Mouse (Mus musculus): ENCODE measurements at regions not wholly inside any gene's neighbourhood (a gene's known extent, or its start where the extent isn't known, plus 50 kb on each side); places are given as distances from the start of the nearest gene placed in this dataset.
"Not testable (repeated sequence)": the region's sequence is repeated elsewhere in the genome, so short reads cannot be mapped to it uniquely, and the experiment has no call there.

DNA sequence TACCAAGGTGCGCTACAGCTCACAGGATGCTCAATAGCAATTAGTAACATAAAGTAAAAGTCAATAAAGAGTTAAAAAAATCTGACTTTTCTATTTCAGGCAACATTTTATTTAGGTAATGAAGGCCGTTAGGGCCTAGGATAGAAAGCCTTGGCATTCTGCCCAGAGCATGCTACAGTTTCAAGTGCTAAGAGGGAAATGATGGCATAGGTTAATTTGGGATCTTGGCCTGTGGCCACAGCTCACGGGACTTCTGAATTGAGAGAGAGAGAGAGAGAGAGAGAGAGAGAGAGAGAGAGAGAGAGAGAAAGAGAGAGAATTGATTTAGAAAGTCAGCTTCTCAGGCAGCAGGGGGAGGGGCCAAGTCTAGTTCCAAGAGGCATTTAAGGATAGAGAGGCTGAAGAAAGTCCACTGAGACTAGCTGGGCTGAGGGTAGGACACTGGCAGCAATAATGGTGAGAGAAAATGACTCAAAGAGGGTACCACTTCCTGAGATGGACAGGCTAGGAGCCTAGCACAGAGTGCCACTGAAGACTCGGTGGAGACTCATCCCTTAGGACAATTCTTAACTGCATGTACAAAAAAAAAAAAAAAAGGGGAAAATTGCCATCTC, 52.6 kb upstream of the Klf14 start:
- peak in 1 of 2 experiments; percentile 24 for DNase-seq (ENCODE audit: low spot score in 2 of 2)

DNA sequence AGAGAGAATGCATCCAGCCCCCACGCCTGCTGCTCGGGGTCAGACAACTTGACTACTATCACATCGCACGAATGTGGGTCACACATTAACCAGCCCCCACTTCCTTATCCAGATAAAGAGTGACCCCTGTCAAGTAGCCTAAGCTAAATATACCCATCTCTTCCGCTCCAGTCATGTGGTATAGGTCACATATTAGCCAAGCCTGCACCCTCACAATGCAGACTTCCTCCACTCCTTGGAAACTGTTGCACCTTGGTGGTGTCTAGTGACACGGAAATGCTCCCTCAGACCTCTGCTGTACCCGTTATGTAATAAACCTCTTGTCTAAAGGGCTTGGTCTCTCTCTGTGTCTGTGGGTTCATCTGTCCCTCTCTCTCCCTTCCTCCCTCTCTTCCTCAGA, 57.7 kb upstream of the Klf14 start:
- DNase-seq (ENCODE audit: low spot score in 2 of 2) = no peak

DNA sequence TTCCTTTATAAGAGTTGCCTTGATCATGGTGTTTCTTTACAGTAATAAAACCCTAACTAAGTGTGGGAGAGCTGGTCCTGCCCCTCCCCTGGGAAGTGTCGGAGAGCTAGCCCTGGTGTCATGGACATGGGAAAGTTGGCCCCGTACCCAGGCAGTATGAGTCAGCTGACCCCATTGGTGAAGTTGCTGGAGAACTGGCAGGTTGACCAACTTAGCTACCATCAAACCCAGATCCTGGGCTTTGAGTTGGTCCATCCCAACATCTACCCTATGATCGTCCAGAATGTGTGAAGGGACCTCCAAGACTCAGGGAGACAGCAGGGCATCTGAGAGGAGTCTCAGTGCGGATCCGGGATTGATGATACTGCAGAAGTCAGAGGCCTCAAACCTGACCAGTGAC, 62.9 kb upstream of the Klf14 start:
- no peak for DNase-seq (ENCODE audit: low spot score in 2 of 2)

DNA sequence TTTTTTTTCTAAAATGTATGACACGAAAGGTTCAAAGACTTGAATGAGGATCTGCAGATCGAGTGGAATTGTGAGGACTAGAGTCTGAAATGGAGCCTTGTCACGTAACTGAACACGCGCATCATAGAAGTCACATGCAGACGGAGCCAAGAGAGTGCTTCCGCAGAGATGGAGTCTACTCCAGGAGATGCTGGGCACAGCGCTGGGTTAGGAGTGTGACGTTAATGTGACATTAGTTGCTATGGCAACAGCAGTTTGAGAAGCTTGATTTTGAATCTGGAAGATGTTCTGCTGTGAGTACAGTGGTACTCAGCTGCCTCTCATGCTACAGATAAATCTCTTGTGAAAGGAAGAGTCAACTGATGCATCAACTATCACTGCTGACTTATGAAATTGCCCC, 70.9 kb upstream of the Klf14 start:
- DNase-seq (ENCODE audit: low spot score in 2 of 2) = no peak

DNA sequence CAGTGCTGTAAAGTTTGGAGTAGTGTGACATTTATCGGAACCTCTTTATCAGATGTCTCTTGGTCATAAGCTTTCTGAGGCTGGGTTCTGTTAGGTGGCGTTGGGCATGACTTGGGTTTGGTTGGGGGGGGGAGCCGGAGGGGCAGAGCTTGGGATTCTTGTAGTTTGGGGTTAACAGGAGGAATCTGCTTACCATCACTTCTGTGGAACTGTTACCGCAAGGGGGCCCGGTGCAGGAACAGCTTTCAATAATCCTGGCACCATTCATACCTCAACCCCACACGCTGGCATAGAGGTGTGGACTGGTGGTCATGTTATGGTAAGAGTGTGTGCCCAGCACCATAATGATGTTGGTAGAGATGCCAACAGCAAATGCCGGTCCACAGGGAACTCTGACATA, 72.1 kb upstream of the Klf14 start:
- no peak for DNase-seq (ENCODE audit: low spot score in 2 of 2)

DNA sequence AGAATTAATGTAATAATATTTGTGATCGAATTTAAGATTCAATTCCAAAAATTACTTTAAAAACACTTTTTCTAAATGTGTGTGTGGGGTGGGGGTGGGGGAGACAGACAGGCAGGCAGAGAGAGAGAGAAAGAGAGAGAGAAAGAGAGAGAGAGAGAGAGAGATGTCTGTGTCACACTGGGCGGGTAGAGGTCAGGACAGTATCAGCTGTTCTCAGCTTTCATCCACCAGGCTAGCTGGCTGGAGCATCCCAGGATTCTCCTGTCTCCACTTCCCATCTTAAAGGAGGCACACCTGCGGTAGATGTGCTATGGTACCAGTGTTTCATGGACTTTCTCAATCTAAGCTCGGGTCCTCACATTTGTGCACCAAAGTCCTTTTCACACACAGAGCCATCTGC, 73.3 kb upstream of the Klf14 start:
- DNase-seq (ENCODE audit: low spot score in 2 of 2) = no peak

DNA sequence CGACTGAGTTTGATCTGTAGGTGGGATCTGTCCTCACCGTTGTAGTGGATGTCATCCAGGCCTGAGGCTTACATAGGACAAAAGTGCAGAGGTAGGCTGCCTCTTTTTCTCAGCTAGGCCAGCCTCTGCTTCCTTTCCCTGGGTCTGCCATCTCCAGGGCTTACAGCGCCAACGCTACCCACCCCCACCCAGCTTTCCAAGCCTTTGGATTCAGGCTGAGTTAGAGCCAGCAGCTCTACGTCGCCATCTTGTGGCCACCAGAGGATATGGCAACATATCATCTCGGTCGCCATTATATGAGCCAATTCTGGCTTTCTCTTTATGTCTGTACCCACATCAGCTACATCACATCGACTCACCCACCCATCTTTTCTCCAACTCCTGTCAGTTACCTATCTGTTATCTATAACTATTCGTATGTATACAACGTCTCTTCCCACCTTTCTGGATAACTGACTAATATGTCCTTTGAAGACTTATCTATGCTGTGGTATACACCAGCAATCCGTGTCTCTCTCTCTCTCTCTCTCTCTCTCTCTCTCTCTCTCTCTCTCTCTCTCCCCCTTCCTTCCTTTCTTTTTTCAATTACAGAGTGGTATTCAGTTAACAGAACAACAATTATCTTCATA, 74.2 kb upstream of the Klf14 start:
- peak in 1 of 2 experiments; percentile 16 for DNase-seq (ENCODE audit: low spot score in 2 of 2)

DNA sequence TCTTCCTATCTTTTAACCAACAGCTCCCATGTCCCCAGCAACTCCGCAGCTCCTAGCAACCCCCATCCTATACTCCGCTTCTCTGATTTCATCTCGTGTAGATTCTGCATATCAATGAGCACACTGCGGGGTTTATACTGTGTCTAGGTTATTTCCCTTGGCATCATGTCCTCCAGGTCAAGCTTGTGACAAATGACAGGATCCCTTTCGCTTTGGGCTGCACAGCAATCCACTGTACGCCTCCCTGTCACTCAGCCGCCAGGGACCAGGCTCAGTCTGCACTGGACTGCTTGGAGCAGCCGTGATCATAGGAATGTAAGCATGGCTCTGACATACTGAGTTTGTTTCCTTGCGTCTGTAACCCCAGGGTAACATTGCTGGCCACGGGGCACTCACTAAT, 75.9 kb upstream of the Klf14 start:
- DNase-seq (ENCODE audit: low spot score in 2 of 2) = no peak

DNA sequence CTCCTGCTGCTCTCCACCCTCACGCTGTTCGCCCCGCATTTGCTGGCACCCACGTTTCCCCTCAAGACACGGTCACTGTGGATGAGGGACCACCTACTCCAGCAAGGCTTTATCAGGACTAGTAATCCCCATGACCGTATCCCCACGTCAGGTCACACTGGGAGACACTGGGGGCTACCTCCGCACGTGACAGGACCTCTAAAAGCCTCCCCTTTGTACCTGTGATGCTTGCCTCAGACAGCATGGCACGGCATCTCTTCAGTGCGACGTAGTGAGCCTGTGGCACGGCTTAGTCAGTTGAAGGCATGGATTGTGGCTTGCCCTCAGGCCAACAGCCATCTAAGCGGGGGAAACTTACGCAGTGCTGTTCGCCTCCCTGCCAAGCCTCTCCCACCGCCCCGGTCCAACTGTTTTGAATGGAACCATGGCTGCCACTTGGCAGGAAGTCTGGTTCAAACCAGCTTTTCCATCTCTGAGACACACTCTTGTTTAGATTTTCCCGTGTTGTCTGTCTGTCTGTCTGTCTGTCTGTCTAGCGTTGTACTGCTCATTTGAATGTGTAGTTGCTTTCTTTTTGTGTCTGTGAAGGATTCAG, 79.0 kb upstream of the Klf14 start:
- DNase-seq (ENCODE audit: low spot score in 2 of 2) = no peak

DNA sequence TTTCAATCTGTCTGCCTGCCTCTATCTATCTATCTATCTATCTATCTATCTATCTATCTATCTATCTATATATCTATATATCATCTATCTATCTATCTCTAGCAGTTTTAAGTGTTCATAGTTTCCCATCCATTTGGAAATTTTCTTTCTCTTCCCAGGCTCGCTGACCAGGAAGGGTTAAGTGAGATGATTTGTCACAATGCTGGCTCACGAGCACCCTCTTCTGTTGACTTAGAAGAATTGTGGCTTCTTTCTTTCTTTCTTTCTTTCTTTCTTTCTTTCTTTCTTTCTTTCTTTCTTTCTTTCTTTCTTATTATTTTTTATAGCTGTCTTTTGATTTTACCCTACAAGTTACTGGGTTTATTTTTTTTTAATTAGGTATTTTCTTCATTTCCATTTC, 79.6 kb upstream of the Klf14 start:
- not testable (repeated sequence) for DNase-seq (ENCODE audit: low spot score in 2 of 2)

DNA sequence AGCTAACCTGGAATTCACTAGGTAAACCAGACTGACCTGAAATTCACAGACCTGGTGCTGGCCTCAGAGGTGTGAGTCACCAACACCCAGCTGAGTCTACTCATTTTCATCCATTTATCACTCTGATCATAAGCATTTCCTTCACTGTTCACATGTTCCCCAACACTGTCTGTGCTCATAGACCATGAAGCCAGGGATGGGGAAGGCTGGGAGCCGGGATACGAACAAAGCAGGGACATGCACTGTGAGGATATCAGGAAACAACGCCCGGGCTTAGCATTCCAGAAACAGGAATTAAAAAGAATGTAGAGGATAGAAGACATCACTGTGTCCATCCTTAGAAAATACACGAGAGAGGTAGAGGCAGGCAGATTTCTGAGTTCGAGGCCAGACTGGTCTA, 80.6 kb upstream of the Klf14 start:
- no peak for DNase-seq (ENCODE audit: low spot score in 2 of 2)

DNA sequence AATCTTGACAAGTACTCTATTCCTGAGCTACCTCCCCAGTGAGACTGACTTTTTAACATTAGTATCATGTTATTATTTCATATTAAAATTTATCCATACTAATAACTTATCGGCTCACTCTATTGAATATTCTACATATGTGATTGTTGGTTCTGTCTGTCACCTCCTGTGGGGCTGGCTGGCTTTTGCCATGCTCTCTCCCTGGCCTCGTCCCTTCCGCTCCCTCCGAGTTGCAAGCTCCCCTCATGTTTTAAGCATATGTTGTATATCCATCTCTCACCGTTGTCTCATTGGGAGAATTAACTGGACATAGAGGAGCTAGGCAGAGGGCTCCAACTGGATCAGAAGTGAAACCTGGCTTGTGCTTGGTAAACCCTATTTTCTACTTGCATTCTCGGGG, 81.9 kb upstream of the Klf14 start:
- no peak for DNase-seq (ENCODE audit: low spot score in 2 of 2)

DNA sequence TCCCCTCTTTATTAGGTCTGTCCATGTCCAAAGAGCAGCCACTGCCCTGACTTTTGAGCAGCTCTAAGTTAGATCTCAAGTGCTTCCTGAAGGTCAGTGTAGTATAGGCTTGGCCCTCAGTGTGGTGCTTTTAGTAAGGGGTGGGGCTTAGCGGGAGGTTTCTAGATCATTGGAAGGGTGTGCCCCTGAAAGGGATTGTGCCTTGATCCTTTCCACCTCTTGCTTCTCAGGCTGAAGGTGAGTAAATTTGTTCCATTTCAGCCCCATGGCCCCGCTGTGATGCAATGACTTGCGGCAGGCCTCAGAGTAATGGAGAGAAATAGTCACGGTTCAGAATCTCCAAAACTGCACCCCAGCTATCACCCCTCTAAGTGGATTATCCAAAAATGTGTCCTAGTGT, 84.5 kb upstream of the Klf14 start:
- DNase-seq (ENCODE audit: low spot score in 2 of 2) = no peak

DNA sequence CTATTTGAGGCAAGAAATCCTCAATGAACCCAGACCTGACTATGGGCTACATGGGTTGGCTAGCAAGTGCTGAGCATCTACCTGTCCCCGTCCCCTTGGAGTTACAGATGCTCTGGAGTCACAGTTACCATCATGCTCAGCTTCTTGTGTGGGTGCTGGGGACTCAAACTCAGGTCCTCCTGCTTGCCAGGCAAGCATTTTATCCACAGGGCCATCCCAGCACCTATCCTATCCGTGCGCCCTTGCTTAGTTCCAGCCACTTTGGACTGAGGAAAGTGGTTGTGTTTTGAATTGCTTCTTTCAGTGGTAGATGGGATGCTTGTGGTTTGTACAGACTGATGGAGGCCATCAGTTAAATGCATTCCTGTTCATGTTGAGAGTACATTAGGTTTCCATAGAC, 85.0 kb upstream of the Klf14 start:
- no peak for DNase-seq (ENCODE audit: low spot score in 2 of 2)

DNA sequence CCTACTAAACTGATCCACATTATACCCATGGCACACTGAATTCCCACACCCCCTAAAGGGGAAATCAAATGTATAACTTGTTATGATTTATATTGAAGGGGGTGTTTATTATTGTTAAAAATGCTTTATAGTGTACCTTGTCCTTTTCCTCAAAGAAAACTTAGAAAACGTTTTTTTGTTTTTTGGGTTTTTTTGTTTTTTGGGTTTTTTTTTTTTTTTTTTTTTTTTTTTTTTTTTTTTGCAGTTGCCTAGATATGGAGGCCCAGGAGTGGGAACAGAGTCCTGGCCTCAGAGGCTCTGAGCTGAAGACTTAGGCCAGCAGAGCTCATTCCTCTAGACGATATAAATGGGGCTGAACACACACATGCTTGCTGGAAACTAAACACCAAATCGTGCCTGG, 87.3 kb upstream of the Klf14 start:
- DNase-seq (ENCODE audit: low spot score in 2 of 2) = no peak

DNA sequence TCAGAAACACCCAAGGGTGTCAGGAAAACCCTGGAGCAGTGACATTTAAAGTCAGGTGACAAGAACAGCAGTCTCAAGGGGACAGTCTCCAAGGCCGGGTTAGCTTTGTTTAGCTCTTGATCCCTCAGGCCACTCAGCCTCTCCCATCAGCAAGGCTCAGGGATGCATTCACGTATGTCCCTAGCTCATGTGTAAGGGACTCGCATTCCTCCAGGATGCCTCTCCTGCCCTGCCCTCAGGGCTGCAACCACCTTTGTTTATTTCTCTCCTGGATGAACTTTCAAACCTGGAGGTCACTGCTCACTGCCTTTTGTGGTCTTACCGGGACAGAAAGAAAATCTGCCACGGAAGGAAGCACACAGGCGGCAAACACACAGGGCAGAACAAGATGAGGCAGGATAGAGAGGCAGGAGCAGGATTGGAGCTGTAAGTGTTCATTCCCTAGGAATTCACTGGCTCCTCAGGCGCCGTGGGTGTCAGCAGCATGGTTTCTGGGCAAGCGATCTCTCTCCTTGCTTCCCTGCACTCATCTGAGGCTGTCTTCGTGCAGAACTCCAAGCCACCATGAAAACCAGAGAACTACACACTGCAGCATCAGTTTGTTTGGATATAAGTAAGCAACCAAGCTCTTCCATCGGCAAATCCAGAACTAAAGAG, 90.2 kb upstream of the Klf14 start:
- no peak for DNase-seq (ENCODE audit: low spot score in 2 of 2)

DNA sequence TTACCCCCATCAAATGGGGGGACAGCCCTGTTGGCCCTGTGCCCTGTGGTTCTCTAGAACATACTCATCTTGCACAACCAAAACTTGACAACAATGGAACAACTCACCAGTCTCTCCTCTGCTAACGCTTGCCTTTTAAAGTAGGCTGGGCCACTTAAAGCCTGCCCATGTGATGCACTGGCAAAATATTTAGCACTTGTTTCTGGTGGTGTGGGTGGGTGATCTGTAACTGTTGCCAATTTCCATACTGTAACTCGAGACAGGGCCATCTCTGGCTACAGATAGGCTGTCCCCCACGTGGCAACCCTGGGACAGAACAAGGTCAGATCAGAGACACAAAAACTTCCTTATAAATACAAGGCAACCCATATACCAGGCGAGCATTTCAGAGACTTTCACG, 92.0 kb upstream of the Klf14 start:
- DNase-seq (ENCODE audit: low spot score in 2 of 2) = no peak

DNA sequence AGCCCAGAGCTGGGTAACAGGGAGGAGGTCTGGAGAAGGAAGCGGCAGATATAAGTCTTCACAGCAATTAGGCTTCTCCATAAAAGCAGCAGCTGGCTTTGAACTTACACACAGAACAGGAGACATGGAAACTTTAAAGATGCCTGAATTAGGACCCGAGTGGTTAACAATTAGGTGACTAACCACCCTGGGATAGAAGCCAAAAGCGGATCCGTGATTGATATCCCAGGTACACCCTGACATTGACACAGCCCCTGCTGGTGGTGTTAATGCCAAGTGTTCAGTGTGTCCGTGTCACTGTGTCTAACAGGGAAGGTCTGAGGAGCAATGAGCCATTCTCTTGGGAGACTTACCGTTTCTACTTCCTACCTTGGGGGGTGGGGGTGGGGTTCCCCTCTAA, 92.9 kb upstream of the Klf14 start:
- no peak for DNase-seq (ENCODE audit: low spot score in 2 of 2)

DNA sequence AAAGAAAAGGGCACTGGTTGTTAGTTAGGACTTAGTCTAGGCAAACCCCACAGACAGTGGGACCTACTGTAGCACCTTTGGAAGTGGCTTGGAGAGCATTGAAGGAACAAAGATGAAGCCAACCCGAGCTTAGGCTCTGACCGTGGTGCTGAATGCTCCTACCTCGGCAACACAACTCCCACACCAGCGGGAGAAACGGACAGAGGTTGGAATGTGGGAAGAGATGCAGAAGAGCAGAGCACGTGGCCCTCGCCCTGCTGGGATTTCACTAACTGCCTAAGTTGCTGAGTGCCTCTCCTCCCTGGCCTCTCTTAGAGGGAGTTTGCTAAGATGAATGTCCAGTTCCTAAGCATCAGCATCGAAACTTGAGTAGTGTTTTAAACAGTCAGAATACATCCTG, 94.1 kb upstream of the Klf14 start:
- DNase-seq (ENCODE audit: low spot score in 2 of 2) = no peak

DNA sequence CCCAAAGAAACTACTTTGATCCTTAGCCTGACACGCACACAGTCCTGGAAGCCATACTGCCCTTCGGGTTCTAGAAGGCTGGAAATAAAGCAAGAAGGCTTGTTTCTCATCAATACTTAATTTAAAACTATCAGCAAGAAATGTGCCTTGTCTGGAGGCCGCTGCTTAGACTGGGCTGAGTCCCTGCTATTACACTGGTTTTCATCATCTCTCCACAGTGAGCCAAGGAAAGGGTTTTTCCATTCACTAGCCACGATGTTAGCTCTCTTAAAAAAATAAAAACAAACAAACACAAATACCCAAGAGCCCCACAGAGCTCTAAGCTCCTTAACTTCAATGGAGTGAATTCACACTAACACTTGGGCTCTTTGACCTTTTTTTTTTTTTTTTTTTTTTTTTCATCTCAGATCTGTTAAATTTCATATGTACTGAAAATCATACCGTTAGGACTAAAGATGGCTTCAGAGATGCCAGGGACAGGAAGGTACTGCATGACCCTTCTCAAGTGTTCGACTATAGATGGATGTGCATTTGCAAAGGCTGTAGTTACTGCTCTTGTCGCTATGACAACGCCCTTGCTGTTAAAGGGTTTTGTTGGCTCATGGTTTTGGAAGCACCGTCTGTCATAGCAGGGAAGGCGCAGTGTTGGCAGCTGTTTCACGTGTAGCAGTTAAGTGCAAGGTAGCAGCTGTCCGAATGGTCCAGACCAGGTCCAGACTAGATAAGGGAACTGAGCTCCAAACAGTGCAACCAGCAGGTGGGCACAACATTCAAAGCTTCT, 98.1 kb upstream of the Klf14 start:
- no peak for DNase-seq (ENCODE audit: low spot score in 2 of 2)

DNA sequence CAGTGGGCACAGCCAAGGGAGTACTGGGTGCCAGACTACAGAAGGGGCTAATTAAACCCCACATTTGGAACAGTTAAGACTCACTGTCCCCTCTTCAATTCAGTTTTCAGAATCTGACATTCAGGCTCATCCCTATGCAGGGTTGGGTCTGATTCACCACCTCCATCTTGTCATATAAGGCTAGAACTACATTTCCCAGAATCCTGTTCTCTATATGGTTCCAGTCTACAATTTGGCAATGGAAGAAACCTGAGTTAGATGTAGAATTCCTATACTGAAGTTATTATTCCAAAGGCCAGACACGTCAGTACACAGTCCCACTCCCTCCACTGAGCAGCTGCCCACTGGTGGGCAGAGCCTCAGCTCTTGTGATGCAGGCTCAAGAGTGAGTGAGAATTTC, 99.4 kb upstream of the Klf14 start:
- no peak for DNase-seq (ENCODE audit: low spot score in 2 of 2)

DNA sequence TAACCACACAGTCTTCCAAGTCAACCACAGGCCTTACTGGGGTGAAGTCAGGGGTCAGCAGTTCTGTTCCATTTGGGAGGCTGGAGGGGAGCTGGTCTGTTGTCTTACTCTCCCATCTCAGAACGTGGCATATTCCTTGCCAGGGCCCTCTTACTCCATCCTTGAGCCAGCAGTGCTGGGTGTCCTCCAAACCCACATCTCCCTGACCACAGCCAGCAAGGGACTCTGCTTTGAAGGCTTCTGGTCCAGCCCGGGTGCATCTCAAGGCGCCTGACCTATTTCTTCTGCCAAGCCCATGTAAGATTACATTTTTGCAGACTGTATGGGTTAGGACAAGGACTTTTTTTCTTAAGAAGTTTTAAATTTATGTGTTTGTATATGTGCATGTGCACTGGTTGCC, 100.1 kb upstream of the Klf14 start:
- no peak for DNase-seq (ENCODE audit: low spot score in 2 of 2)
